Mouse (Mus musculus) thymus, adult 18-20 months (tissue): ENCODE results near the gene Tectb.
"Not testable (repeated sequence)": the region's sequence is repeated elsewhere in the genome, so short reads cannot be mapped to it uniquely, and the experiment has no call there.

Source experiments
- DNase-seq, 2 experiments: peaks; one replicate each; pipeline ENCODE4 v3.0.0; 2022; ENCODE audit warnings: mixed read lengths in 2 of 2

Gene Tectb

GRCm38 (mm10) chr19:55180433-55180832 lies at the start of gene Tectb:
Tectb (plus strand) TSS chr19:55180733.
- no peak for DNase-seq

- no peak for DNase-seq
Measured at GRCm38 (mm10) chr19:55131747-55132146, 48.8 kb upstream of the Tectb start.

- DNase-seq, result no peak
Measured at GRCm38 (mm10) chr19:55132476-55132875, 48.1 kb upstream of the Tectb start.

- no peak for DNase-seq
Measured at GRCm38 (mm10) chr19:55134521-55134920, 46.0 kb upstream of the Tectb start.

GRCm38 (mm10) chr19:55135918-55136317 lies 44.6 kb upstream of the Tectb start:
- DNase-seq, result no peak

- DNase-seq, result no peak
Measured at GRCm38 (mm10) chr19:55136693-55137427, 43.7 kb upstream of the Tectb start.

- no peak for DNase-seq
Measured at GRCm38 (mm10) chr19:55137884-55138283, 42.6 kb upstream of the Tectb start.

GRCm38 (mm10) chr19:55138506-55138905 lies 42.0 kb upstream of the Tectb start:
- DNase-seq, result no peak

- DNase-seq, result no peak
Measured at GRCm38 (mm10) chr19:55139301-55139700, 41.2 kb upstream of the Tectb start.

GRCm38 (mm10) chr19:55143391-55144300 lies 36.9 kb upstream of the Tectb start:
- DNase-seq, result no peak

- no peak for DNase-seq
Measured at GRCm38 (mm10) chr19:55144691-55145090, 35.8 kb upstream of the Tectb start.

GRCm38 (mm10) chr19:55145136-55145535 lies 35.4 kb upstream of the Tectb start:
- no peak for DNase-seq

- no peak for DNase-seq
Measured at GRCm38 (mm10) chr19:55147568-55147967, 33.0 kb upstream of the Tectb start.

GRCm38 (mm10) chr19:55148109-55148508 lies 32.4 kb upstream of the Tectb start:
- no peak for DNase-seq

GRCm38 (mm10) chr19:55149646-55150045 lies 30.9 kb upstream of the Tectb start:
- no peak for DNase-seq

GRCm38 (mm10) chr19:55152274-55152673 lies 28.3 kb upstream of the Tectb start:
- not testable (repeated sequence) for DNase-seq

GRCm38 (mm10) chr19:55152983-55153382 lies 27.6 kb upstream of the Tectb start:
- no peak for DNase-seq

GRCm38 (mm10) chr19:55157029-55157428 lies 23.5 kb upstream of the Tectb start:
- DNase-seq, result no peak

GRCm38 (mm10) chr19:55158606-55159005 lies 21.9 kb upstream of the Tectb start:
- DNase-seq, result no peak

GRCm38 (mm10) chr19:55159826-55160225 lies 20.7 kb upstream of the Tectb start:
- DNase-seq, result no peak

- no peak for DNase-seq
Measured at GRCm38 (mm10) chr19:55162271-55162670, 18.3 kb upstream of the Tectb start.

GRCm38 (mm10) chr19:55164162-55164561 lies 16.4 kb upstream of the Tectb start:
- no peak for DNase-seq

- DNase-seq, result no peak
Measured at GRCm38 (mm10) chr19:55165183-55165865, 15.2 kb upstream of the Tectb start.
